Mouse (Mus musculus) monocyte, adult 5-6 weeks (primary cell): ENCODE results near the gene Taf5. TPM values are rescaled to one million over a fixed set of nuclear protein-coding genes. Genes with fewer than 3 reads are reported as not detected.

ENCODE experiments used
- ATAC-seq: fragments of 153-309, 156-312 bp; replicated peaks from 2 replicates; pipeline ENCODE4 v1.8.0; 2017; ENCODE audit warnings: mild to moderate bottlenecking; ENCODE audit not compliant: low TSS enrichment, insufficient number of reproducible peaks, severe bottlenecking, poor library complexity, low FRiP score
- total RNA-seq: library from RNA; stranded (forward); fragments of 200-1000, 200-491, 200-594 nt; gene quantifications from 3 replicates; pipeline ENCODE4 v1.2.3, GENCODE M21; 2017

Gene Taf5
- total RNA-seq, 1 experiment from 2014 or later = 20.1 TPM

DNA sequence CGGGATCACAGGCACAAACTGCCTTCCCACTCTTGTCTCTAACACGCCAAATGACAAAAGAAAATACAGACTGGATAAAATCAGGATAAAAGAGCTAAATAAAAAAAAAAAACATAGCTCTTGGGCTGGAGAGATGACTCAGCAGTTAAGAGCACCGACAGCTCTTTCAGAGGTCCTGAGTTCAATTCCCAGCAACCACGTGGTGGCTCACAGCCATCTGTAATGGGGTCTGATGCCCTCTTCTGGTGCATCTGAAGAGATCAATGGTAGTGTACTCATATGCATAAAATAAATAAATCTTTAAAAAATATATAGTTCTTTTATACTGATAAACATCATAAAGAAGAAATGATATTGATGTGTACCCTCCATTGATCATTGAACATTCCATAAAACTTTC is 14.6 kb upstream of the Taf5 start:
- ATAC-seq = no peak

DNA sequence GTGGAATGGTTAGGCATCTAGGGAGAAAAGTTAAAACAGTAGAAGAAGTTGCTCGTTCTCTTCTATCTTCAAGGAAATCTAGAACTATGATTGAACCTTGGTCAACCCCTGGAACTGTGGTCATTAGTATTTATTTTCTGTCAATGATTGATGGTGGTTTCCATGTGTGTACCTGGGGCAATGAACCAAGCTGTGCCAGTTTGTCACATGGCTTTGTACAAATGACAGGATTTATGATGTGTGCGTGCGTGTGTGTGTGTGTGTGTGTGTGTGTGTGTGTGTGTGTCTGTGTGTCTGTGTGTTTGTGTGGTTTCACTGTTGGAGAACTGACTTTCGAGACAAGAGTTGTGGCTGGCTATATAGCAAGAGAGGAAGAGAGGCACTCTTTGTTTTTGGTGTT is 14.1 kb upstream of the Taf5 start:
- no peak for ATAC-seq

DNA sequence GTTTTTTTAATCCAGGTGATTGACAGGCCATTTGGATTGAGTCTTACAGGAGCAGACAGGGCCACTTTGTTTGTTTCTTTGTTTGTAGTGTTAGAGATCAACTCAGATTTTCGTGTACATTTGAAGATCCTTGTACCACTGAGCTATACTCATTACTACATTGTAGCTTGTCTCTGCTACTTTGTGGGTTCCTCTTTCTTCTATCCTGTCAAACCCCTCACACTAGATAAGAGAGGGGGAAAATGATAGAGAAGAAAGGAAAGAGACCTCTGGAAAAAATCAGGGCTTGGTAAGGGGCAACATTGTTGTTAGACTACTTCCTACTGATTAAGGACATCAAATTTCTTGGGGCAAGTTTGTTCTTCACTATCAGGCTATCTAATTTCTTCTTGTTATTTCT is 9.9 kb upstream of the Taf5 start:
- no peak for ATAC-seq

GRCm38 (mm10) chr19:47065860-47066259 is 1.7 kb upstream of the Taf5 start:
- ATAC-seq = no peak

- peak; percentile 86 for ATAC-seq
Measured at GRCm38 (mm10) chr19:47067924-47068611, 522 bp downstream of the Taf5 start.

DNA sequence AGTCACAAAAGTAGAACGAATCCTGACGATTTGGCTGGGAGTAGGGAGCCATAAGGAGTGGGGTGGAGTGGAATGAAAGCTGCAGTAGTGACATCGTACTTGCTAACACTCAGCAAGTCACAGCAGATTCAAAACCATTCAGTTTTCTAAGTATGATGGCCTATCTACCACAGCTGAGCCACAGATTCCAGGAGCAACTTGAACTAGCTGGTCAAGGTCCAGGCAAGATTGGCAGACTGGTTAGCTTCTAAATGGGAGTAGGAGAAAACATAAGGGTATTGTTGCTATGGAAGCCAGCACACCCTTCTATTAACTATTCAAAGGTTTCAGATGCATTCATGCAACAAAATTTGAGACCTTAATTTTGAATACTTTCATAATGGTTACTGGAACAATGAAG is 20.7 kb downstream of the Taf5 start:
- no peak for ATAC-seq

GRCm38 (mm10) chr19:47089718-47090525 is 22.4 kb downstream of the Taf5 start:
- ATAC-seq = peak; percentile 37

DNA sequence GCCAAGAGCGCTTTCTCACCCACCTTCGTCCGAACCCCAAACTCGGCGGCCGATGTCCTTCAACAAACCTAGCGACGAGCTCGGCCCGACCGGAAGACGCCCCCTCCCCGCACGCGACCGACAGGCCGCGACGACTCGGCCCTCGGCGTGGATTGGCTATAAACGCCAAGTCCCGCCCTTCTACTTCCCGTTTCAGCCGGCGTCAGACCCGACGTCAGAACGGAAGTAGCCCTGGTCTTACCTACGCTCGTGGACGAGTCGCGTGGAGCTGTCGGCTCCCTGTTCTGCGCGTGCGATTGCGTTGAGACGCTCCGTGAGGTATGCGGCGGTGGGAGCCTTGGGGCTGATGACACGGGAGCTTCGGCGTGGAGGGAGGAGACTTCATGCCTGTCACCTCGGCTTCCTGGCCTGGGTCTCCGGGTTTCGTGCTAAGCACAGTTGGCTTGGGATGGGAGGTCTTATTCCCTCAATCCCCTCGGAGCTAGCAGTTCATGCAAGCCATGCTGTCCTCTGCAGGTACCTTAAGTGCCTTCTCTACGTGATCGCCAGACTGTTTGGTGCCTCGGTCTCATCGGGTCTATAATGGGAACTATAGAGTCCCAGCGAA is 23.1 kb downstream of the Taf5 start, which contains the start of the genes Usmg5 and Pdcd11:
TSS of gene Usmg5 (minus strand) at position 98 of the 607 bp plus-strand sequence.
TSS of gene Pdcd11 (plus strand) at position 219 of the 607 bp plus-strand sequence.
- ATAC-seq = peak; percentile 97

DNA sequence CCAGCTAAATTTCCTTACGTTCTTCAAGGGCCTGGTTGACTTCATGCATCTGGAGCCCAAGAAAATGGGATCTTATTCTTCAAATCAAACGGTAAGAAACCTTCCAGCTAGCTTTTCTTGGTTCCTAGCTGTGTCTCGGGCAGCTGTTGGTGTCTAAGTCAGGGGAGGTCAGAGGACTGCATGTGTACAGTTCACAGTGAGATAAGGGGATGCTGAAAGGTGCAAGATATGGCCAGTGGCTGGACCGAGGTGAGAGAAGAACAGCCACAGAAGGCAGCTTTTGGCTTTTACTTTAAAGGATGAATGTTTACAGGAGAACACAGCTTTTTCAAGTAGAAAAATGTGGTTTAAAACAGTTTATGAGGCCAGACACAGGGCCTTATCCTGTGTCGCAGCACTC is 33.5 kb downstream of the Taf5 start:
- ATAC-seq = no peak

DNA sequence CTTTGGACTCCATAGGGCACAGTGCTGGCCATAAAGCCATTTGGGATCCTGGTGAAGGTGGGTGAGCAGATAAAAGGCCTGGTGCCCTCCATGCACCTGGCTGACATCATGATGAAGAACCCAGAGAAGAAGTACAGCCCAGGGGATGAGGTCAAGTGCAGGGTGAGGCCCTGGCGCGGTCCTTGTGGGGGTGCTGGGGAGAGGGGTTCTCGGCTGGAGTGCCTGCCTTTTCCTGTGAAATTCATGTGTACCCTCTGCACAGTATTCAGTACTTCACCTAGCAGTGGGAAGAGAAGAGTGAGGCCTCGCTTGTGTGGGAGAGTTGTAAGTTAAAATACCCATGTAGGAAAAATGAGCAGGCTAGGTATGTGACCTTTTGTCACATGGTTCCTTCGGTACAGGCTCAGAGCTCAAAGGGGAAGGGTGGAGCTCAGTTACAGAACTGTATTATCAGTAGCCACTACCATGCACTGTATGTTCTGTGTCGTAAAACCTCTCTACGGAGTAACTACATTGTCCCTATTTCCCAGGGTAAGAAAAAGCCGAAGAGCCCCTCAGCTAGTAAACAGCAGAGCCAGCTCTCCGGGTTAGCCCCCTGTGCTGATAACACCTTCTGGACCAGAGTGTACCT is 37.2 kb downstream of the Taf5 start:
- no peak for ATAC-seq

- no peak for ATAC-seq
Measured at GRCm38 (mm10) chr19:47118634-47119033, 51.1 kb downstream of the Taf5 start.

DNA sequence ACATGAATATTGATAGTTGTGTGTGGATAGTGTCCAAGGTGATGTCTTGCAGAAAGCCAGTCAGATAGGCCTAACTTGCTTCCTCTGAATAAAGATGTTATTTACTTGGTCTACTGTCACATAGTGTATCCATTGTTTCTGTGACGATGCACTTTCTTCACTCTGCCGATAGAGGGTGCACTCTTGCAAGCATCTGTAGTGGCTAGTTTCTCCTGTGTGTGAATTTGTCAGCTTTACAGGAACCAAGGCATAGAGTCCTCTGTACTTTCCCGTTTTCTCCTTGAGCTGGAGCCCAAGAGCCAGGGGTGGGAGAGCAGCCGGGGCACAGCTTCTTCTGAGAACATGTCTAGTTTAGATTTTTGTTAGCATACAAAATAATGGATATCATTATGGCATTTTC is 53.5 kb downstream of the Taf5 start:
- ATAC-seq = peak; percentile 78

DNA sequence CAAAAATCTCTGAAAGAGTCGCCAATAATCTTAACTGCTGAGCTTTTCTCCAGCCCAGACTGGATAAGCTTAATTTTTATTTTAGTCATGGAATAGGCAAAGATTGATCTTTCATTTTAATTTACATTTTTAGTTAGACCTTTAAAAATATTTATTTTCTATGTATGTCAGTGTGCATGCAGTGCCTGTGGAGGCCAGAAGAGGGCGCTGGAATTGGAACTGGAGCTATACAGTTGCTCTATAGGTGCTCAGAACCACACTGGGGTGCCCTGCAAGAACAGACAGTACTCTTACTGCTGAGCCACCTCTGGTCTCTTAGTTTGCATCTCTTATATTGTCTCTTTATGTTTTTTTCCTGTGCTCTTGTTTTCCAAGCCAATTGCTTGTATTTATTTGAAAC is 55.3 kb downstream of the Taf5 start:
- 0 out of 2 replicates have a peak, but pooled peaks have one; percentile 66 for ATAC-seq

DNA sequence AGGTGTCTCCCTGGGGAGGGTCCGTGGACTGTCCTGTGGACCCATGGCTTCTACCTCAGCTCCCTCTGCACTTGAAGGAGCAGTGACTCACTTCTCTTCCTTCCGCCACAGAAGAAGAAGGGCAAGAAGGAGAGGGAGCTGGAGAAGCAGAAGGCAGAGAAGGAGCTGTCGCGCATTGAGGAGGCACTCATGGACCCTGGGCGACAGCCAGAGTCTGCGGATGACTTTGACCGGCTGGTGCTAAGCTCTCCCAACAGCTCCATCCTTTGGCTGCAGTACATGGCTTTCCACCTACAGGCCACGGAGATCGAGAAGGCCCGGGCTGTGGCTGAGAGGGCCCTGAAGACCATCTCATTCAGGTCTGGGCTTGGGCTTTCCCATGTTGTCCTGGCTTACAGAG is 60.6 kb downstream of the Taf5 start:
- ATAC-seq = no peak

- ATAC-seq = no peak
Measured at GRCm38 (mm10) chr19:47128835-47129234, 61.3 kb downstream of the Taf5 start.

DNA sequence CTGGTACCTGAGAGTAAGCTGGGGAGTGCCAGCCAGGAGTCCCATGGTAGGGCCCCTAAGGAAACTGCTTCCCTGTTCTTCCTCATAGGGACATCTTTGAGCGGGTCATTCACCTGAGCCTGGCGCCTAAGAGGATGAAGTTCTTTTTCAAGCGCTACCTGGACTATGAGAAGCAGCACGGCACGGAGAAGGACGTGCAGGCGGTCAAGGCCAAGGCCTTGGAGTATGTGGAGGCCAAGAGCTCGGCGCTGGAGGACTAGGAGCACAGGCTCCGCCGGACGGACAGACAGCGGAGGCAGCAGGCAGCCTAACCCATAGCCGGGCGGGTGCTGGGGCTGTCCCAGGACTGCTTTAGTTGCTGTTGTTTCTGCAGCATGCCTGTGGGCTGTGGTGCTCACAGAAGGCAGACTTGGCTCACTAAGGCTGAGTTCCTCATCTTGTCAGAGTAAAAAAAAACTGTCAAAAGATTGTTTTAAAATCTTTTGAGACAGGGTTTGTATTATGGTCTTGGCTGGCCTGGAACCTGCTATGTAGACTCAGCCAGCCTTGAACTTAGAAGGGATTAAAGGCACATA is 63.1 kb downstream of the Taf5 start:
- no peak for ATAC-seq
